Mouse (Mus musculus) ES-Bruce4 (cell line): ENCODE data around the gene Tenm2. TPM values are rescaled to one million over a fixed set of nuclear protein-coding genes. Genes with fewer than 3 reads are reported as not detected.

Experiments used
- H3K27ac ChIP-seq: 2 replicates; pipeline ENCODE4 v1.5.1; 2012; ENCODE audit warnings: low read length, inconsistent platforms; ENCODE audit not compliant: insufficient read depth
- H3K27me3 ChIP-seq: 2 replicates; pipeline ENCODE4 v1.6.1; 2012; ENCODE audit warnings: mild to moderate bottlenecking, low read length, inconsistent platforms; ENCODE audit not compliant: control insufficient read depth, poor library complexity, insufficient read depth, severe bottlenecking
- H3K36me3 ChIP-seq: 2 replicates; pipeline ENCODE4 v1.6.1; 2012; ENCODE audit warnings: inconsistent platforms, mild to moderate bottlenecking, low read length, moderate library complexity; ENCODE audit not compliant: control insufficient read depth, poor library complexity, insufficient read depth, severe bottlenecking
- H3K4me1 ChIP-seq: one replicate; pipeline ENCODE4 v1.8.1; 2011; ENCODE audit warnings: low read length; ENCODE audit not compliant: control insufficient read depth, insufficient read depth
- H3K4me3 ChIP-seq: 2 replicates; pipeline ENCODE4 v1.5.1; 2011; ENCODE audit warnings: low read depth, mild to moderate bottlenecking, low read length
- H3K9ac ChIP-seq: 2 replicates; pipeline ENCODE4 v1.6.1; 2012; ENCODE audit warnings: low read depth, mild to moderate bottlenecking, inconsistent platforms; ENCODE audit not compliant: poor library complexity, severe bottlenecking
- H3K9me3 ChIP-seq: replicated peaks from 2 replicates; pipeline ENCODE4 v1.6.1; 2012; ENCODE audit warnings: mild to moderate bottlenecking, low read length, inconsistent platforms; ENCODE audit not compliant: control insufficient read depth, poor library complexity, insufficient read depth, severe bottlenecking
- CTCF ChIP-seq: IDR thresholded peaks from one replicate; pipeline ENCODE4 v1.8.1; 2011; ENCODE audit warnings: low read depth, low read length
- EP300 ChIP-seq: IDR thresholded peaks from 2 replicates; pipeline ENCODE4 v1.6.1; 2011; ENCODE audit warnings: low read depth, low read length; ENCODE audit not compliant: insufficient read depth
- POLR2A ChIP-seq: IDR thresholded peaks from one replicate; pipeline ENCODE4 v1.8.1; 2011; ENCODE audit warnings: low read length; ENCODE audit not compliant: insufficient read depth
- polyA plus RNA-seq: library from polyadenylated mRNA; stranded (reverse); fragments of >200 nt; gene quantifications from 2 replicates; pipeline ENCODE4 v1.2.4, GENCODE M21; 2011; ENCODE audit warnings: low read depth; ENCODE audit not compliant: missing spikeins, insufficient read depth, insufficient read length

Tenm2 gene
- polyA plus RNA-seq, 1 experiment: not detected

- Histone ChIP-seq H3K27me3 (no peaks in the 10 kb centered on the region), H3K9ac (no peak overlapping the region), H3K4me3 (no peak overlapping the region), H3K27ac (no peak overlapping the region), H3K4me1 (no peaks in the 10 kb centered on the region), H3K9me3 (no peaks in the 10 kb centered on the region), H3K36me3 (no peaks in the 10 kb centered on the region)
- TF ChIP-seq EP300 (no peak), CTCF (no peak), POLR2A (no peak)
Measured at GRCm38 (mm10) chr11:36891106-36891505, 344.7 kb downstream of the Tenm2 start.

GRCm38 (mm10) chr11:36887490-36887889, 348.3 kb downstream of the Tenm2 start:
- Histone ChIP-seq H3K36me3 (no peaks in the 10 kb centered on the region), H3K9me3 (no peaks in the 10 kb centered on the region), H3K27ac (no peak overlapping the region), H3K27me3 (no peaks in the 10 kb centered on the region; the same call in 1 of the 2 replicates), H3K4me3 (no peak overlapping the region), H3K4me1 (no peaks in the 10 kb centered on the region), H3K9ac (no peak overlapping the region)
- TF ChIP-seq CTCF: no peak
- no peak for TF ChIP-seq EP300
- TF ChIP-seq POLR2A: no peak

- H3K9ac ChIP-seq: no peak overlapping the region
Measured at GRCm38 (mm10) chr11:36886147-36886546, 349.6 kb downstream of the Tenm2 start.

DNA sequence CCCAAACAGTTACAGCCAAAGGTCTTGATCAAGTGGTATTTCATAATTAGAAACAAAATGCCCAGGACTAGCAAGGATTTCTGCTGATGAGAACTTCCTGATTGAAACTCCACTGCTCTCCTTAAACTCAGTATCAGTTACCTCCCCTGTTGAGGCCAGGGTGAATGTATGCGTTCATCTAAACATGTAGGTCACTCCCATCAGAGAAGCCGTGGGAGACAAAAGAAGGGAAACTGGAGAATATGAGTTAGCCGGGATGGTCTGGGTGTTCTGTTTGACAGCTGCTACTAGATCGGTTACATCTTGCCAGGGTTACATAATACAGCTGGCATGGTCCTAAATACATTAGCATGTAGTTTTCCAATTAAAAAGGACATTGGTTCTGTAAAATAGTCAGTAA, 362.8 kb downstream of the Tenm2 start:
- no peak for TF ChIP-seq EP300
- no peak for TF ChIP-seq CTCF
- TF ChIP-seq POLR2A: no peak
- H3K27ac ChIP-seq: no peak overlapping the region
- no peak overlapping the region for H3K4me3 ChIP-seq
- H3K36me3 ChIP-seq: no peaks in the 10 kb centered on the region
- no peaks in the 10 kb centered on the region for H3K9me3 ChIP-seq
- H3K9ac ChIP-seq: no peak overlapping the region
- H3K27me3 ChIP-seq: no peaks in the 10 kb centered on the region
- H3K4me1 ChIP-seq: no peaks in the 10 kb centered on the region

More at GRCm38 (mm10) chr11:36886147-36886546, 349.6 kb downstream of the Tenm2 start:
- TF ChIP-seq EP300 (no peak), CTCF (no peak), POLR2A (no peak)
- H3K9me3 ChIP-seq: no peaks in the 10 kb centered on the region
- H3K4me3 ChIP-seq: no peak overlapping the region
- no peaks in the 10 kb centered on the region for H3K4me1 ChIP-seq
- no peaks in the 10 kb centered on the region for H3K36me3 ChIP-seq
- H3K27me3 ChIP-seq: no peaks in the 10 kb centered on the region; the same call in 1 of the 2 replicates
- no peak overlapping the region for H3K27ac ChIP-seq

DNA sequence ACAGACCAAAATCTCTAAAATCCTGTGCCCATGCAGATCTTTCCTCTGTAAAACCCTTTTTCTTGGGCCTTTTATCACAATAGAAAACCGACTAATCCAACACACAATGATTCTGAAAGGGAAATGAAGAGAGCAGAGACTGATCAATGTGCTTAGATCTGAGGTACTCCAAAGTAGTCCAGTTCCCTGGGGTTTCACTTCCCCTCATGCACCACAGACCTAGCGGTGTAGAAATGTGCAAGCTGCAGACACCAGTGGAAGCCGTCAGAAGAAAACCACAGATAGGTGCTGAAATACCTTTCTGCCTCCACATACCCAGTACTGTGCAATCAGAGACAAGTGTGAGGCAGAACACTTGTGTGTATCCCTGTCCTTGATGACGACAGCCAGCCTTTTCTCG, 365.2 kb downstream of the Tenm2 start:
- no peak for TF ChIP-seq EP300
- TF ChIP-seq CTCF: no peak
- no peak for TF ChIP-seq POLR2A
- H3K9me3 ChIP-seq: no peaks in the 10 kb centered on the region
- H3K9ac ChIP-seq: no peak overlapping the region
- no peaks in the 10 kb centered on the region for H3K36me3 ChIP-seq
- no peak overlapping the region for H3K27ac ChIP-seq
- no peaks in the 10 kb centered on the region for H3K27me3 ChIP-seq
- no peak overlapping the region for H3K4me3 ChIP-seq
- no peaks in the 10 kb centered on the region for H3K4me1 ChIP-seq

- no peak for TF ChIP-seq CTCF
- TF ChIP-seq POLR2A: no peak
- TF ChIP-seq EP300: no peak
- H3K36me3 ChIP-seq: no peaks in the 10 kb centered on the region
Measured at GRCm38 (mm10) chr11:36851690-36852089, 384.1 kb downstream of the Tenm2 start.

More at GRCm38 (mm10) chr11:36851690-36852089, 384.1 kb downstream of the Tenm2 start:
- no peaks in the 10 kb centered on the region for H3K9me3 ChIP-seq
- no peaks in the 10 kb centered on the region for H3K27me3 ChIP-seq
- H3K4me1 ChIP-seq: no peaks in the 10 kb centered on the region
- H3K4me3 ChIP-seq: no peak overlapping the region
- H3K27ac ChIP-seq: no peak overlapping the region
- no peak overlapping the region for H3K9ac ChIP-seq
